Mouse (Mus musculus) stomach, embryonic 14.5 days (tissue): ENCODE results near the gene Nos1. TPM values are rescaled to one million over a fixed set of nuclear protein-coding genes. Genes with fewer than 3 reads are reported as not detected.

ENCODE experiments used
- ATAC-seq: fragments of 200-750 bp; cut with Nextera tagmentation; 2 replicates; pipeline ENCODE4 v1.8.0; 2017; ENCODE audit warnings: low read depth, moderate TSS enrichment; ENCODE audit not compliant: insufficient number of reproducible peaks, insufficient read depth, low FRiP score
- H3K27ac ChIP-seq: fragments of 300-500 bp; sonication (generic); 2 replicates; pipeline ENCODE4 v1.5.1; 2014; ENCODE audit warnings: mild to moderate bottlenecking, low read length, moderate library complexity, mixed read lengths
- H3K27me3 ChIP-seq: fragments of 300-500 bp; sonication (generic); 2 replicates; pipeline ENCODE4 v1.6.1; 2014; ENCODE audit warnings: low read length, control low read depth, mixed read lengths; ENCODE audit not compliant: control insufficient read depth, insufficient read depth
- H3K36me3 ChIP-seq: fragments of 300-500 bp; sonication (generic); 2 replicates; pipeline ENCODE4 v1.6.1; 2014; ENCODE audit warnings: mild to moderate bottlenecking, control low read depth, low read length, moderate library complexity, mixed read lengths; ENCODE audit not compliant: control insufficient read depth, insufficient read depth
- H3K4me1 ChIP-seq: fragments of 300-500 bp; sonication (generic); 2 replicates; pipeline ENCODE4 v1.6.1; 2014; ENCODE audit warnings: low read length, control low read depth, mixed read lengths; ENCODE audit not compliant: control insufficient read depth, insufficient read depth
- H3K4me2 ChIP-seq: fragments of 300-500 bp; sonication (generic); replicated peaks from 2 replicates; pipeline ENCODE4 v1.6.1; 2014; ENCODE audit warnings: low read depth, low read length, control low read depth
- H3K4me3 ChIP-seq: fragments of 300-500 bp; sonication (generic); 2 replicates; pipeline ENCODE4 v1.5.1; 2014; ENCODE audit warnings: low read depth, low read length, control low read depth
- H3K9ac ChIP-seq: fragments of 300-500 bp; sonication (generic); replicated peaks from 2 replicates; pipeline ENCODE4 v1.6.1; 2014; ENCODE audit warnings: low read depth, mild to moderate bottlenecking, control low read depth, low read length, moderate library complexity, mixed read lengths
- H3K9me3 ChIP-seq: fragments of 300-500 bp; sonication (generic); 2 replicates; pipeline ENCODE4 v1.6.1; 2016; ENCODE audit warnings: low read depth, low read length, control low read depth; ENCODE audit not compliant: control insufficient read depth
- WGBS: fragments of 180-500 bp; shearing (Covaris S2); extraction: QIAGEN DNeasy Blood & Tissue Kit; methylation state at CpG from one replicate; pipeline ENCODE4 v1.1.7; 2014; 5-methylcytosine and 5-hydroxymethylcytosine counted together
- polyA plus RNA-seq: library from polyadenylated mRNA; unstranded; fragments of >200 nt; fragmentation: Nextera tagmentation; extraction: Ambion mirVana; gene quantifications from 2 replicates; pipeline ENCODE4 v1.2.1, GENCODE M21; 2014

Nos1 gene
- polyA plus RNA-seq, 1 experiment from 2014 or later, result 2.3 TPM

DNA sequence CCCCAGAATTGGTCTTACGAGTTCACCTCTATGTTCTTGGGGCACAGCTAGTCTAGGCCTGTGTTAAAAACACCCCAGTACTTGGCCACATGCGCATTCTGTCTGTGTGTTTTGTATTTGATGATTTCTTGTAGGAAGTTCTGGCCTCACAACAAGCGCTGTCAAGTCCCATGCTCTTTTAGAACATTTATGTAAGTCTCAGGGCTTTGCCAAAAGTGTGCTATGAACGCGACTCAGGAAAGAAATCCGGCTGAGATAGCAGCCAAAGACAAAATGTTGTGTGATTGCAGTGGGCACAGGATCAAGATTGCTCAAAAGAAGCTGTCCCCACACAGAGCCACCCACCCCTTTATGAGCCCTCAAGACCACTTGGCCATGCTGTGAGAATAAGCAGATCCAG, 212.7 kb downstream of the Nos1 start:
- Histone ChIP-seq H3K9ac (no peak overlapping the region), H3K27me3 (no peaks in the 10 kb centered on the region), H3K4me3 (no peak overlapping the region), H3K9me3 (no peaks in the 10 kb centered on the region), H3K4me2 (no peak overlapping the region), H3K36me3 (peaks cover 77% of the 10 kb centered on the region), H3K27ac (no peak overlapping the region), H3K4me1 (no peaks in the 10 kb centered on the region)
- ATAC-seq, result no peak
- WGBS, result 95% methylated on average over 6 of the region's 6 CpGs

DNA sequence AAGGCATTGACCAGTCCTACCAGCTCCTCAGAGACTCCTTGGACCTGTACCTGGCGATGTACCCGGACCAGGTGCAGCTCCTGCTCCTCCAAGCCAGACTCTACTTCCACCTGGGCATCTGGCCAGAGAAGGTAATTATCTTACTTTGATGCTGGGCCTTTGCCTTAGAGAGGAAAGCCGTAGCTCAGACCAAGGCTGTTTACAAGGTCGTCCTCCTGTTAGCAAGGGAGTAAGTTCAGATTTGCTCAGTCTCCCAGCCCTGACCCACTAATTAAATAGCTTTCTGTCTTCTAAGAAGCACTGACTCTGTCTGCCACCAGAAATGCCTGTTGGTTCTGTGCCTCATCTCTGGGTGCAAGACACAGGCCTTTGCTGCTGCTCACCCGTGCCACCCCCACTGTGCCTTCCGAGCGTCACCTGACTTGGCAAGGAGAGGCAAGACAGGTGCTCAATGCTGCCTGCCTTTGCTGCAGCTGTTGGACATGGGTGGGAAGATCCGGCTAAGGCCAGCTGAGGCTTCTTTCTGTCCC, 214.6 kb downstream of the Nos1 start:
- ATAC-seq, result no peak
- Histone ChIP-seq H3K9ac (no peak overlapping the region), H3K27me3 (no peaks in the 10 kb centered on the region), H3K36me3 (peaks cover 77% of the 10 kb centered on the region), H3K4me1 (no peaks in the 10 kb centered on the region), H3K9me3 (no peaks in the 10 kb centered on the region), H3K4me2 (no peak overlapping the region), H3K27ac (no peak overlapping the region), H3K4me3 (no peak overlapping the region)
- WGBS, result 89% methylated on average over 8 of the region's 8 CpGs

DNA sequence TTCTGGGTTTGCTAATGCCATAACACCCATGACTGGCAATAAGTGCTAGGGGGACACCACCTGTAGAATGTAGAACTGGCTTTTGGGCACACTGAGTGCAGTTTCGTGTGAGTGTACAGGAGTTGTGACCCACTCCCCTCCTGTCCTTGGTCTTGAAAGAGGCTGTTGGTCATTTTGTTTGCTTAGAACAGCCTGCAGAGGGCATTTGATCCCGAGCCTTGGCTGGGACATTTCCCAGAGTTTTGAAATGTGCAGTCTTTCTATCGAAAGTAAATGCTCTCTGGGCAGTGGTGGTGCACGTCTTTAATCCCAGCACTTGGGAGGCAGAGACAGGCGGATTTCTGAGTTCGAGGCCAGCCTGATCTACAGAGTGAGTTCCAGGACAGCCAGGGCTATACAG, 215.1 kb downstream of the Nos1 start:
- ATAC-seq, result no peak

DNA sequence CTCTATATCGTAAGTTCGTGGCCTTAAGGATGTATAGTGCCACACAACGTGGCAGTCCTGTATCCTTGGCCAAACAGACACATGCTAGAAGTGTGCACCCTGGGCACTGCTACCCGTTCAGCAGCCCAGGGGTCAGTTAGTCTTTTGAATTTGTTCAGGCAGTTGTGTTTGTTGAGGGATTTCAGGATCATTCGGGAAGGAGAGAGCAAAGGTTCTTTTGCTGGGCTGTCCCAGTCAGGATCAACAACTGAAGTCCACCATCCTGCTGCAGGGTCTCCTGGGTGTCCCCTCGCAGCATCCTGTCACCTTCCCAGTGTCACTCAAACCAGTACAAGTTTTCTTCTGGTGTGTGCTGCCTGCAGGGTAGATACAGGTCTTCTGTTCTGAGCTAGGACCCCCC, 215.7 kb downstream of the Nos1 start:
- H3K4me2 ChIP-seq, result no peak overlapping the region
- no peaks in the 10 kb centered on the region for H3K9me3 ChIP-seq
- peaks cover 77% of the 10 kb centered on the region for H3K36me3 ChIP-seq
- 63% methylated on average over 6 of the region's 6 CpGs for WGBS
- no peak overlapping the region for H3K27ac ChIP-seq
- H3K9ac ChIP-seq, result no peak overlapping the region
- H3K4me1 ChIP-seq, result no peaks in the 10 kb centered on the region
- H3K4me3 ChIP-seq, result no peak overlapping the region
- no peak for ATAC-seq
- no peaks in the 10 kb centered on the region for H3K27me3 ChIP-seq

More for the DNA sequence above, 215.1 kb downstream of the Nos1 start:
- WGBS, result 84% methylated on average over 6 of the region's 6 CpGs
- H3K4me1 ChIP-seq, result no peaks in the 10 kb centered on the region
- no peak overlapping the region for H3K9ac ChIP-seq
- H3K4me3 ChIP-seq, result no peak overlapping the region
- peaks cover 79% of the 10 kb centered on the region for H3K36me3 ChIP-seq
- no peak overlapping the region for H3K4me2 ChIP-seq
- H3K27ac ChIP-seq, result no peak overlapping the region
- H3K9me3 ChIP-seq, result no peaks in the 10 kb centered on the region
- no peaks in the 10 kb centered on the region for H3K27me3 ChIP-seq

DNA sequence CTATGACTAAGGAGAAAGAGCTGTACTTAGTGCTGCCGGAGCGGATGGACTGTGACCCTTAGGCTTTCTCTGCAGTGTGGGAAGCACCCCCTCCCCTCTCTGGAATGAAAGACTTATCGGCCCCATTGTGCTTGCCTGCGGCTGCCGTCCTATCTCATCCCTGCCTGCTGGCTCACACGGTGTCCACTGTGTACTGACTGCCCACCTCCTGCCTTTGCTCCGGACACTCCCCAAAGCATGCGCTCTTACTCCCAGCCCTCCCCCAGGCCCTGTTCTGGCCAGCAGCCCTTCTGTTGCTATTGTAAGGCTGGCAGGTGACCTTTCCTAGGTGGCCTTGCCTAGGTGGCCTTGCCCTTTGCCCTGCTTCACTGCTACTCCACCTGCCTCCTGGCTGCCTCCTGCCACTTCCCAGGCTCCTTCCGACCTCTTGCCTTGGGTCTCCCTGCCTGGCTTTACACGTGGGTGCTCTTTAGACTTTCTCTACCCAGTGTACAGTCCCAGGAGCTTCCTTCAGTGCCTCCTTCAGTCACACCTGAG, 216.7 kb downstream of the Nos1 start:
- H3K27me3 ChIP-seq, result no peaks in the 10 kb centered on the region
- H3K4me3 ChIP-seq, result no peak overlapping the region
- 70% methylated on average over 10 of the region's 10 CpGs for WGBS
- no peak overlapping the region for H3K4me2 ChIP-seq
- no peaks in the 10 kb centered on the region for H3K9me3 ChIP-seq
- H3K36me3 ChIP-seq, result peaks cover 76% of the 10 kb centered on the region
- ATAC-seq, result peak; percentile 75
- no peaks in the 10 kb centered on the region for H3K4me1 ChIP-seq
- peak overlapping the region; percentile 33; the same call in 1 of the 2 replicates for H3K27ac ChIP-seq
- H3K9ac ChIP-seq, result no peak overlapping the region

DNA sequence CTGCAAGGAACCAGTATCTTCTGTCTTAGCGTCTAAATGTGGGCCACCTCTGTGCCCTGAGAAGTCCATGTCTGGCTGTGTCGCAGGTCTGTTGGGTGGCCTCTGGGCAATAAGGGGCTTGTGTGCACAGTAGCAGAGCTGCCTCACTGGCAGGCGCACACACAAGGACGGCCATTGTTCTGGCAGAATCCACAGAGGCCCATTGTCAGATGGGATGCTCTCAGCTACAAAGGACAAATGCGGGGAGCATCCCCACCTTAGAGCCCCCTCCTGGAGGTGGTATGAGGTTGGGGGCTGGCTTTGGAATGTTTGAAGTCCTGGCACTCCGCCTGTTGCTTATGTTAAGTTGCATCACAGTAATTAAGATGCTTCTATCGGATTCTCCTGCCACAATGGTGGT, 218.2 kb downstream of the Nos1 start:
- no peaks in the 10 kb centered on the region for H3K4me1 ChIP-seq
- H3K4me3 ChIP-seq, result no peak overlapping the region
- no peak overlapping the region for H3K27ac ChIP-seq
- H3K9me3 ChIP-seq, result no peaks in the 10 kb centered on the region
- H3K36me3 ChIP-seq, result peaks cover 81% of the 10 kb centered on the region
- H3K27me3 ChIP-seq, result no peaks in the 10 kb centered on the region
- ATAC-seq, result no peak
- H3K9ac ChIP-seq, result no peak overlapping the region
- no peak overlapping the region for H3K4me2 ChIP-seq
- 78% methylated on average over 7 of the region's 7 CpGs for WGBS

DNA sequence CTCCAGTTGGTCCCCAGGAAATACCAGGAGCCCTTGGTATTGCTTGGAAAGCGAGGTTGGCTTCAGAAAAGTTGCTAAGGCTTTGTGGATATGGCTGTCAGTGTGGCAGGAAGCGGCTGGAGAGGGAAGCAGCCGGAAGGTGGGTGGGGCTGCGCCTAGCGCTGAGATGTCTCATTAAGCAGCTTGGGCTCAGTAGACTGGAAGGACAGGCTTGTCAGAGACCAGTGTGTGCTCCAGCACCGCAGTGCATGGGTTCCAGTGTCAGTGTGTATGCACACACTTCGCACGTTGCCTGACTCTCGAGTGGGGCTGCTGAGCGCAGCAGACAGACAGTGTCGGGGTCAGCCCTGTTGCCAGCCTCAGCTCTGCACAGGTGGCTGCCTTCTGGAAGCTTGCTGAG, 218.8 kb downstream of the Nos1 start:
- Histone ChIP-seq H3K4me1 (no peaks in the 10 kb centered on the region), H3K27me3 (no peaks in the 10 kb centered on the region), H3K27ac (no peak overlapping the region), H3K36me3 (peaks cover 81% of the 10 kb centered on the region), H3K4me2 (no peak overlapping the region), H3K9me3 (no peaks in the 10 kb centered on the region), H3K9ac (no peak overlapping the region), H3K4me3 (no peak overlapping the region)
- 82% methylated on average over 11 of the region's 11 CpGs for WGBS
- ATAC-seq, result no peak

DNA sequence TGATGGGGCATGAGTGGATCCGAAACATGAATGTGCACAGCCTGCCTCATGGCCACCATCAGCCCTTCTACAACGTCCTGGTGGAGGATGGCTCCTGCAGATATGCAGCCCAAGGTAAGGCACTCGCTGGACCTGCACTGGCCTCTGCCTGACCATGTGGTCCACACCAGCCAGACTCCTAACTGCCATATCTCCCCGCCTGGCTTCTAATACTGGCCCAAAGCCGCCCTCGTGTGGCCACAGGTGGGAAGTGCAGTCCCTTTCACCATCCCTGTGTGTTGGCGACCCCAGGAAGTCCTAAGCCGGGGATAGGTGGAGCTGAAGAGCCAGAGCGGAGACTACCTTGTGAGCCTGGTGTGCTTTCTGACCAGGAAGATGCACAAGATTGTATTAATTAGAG, 221.2 kb downstream of the Nos1 start:
- H3K9me3 ChIP-seq, result no peaks in the 10 kb centered on the region
- ATAC-seq, result no peak
- no peak overlapping the region for H3K4me3 ChIP-seq
- H3K27me3 ChIP-seq, result no peaks in the 10 kb centered on the region
- no peak overlapping the region for H3K27ac ChIP-seq
- H3K9ac ChIP-seq, result no peak overlapping the region
- peaks cover 78% of the 10 kb centered on the region for H3K36me3 ChIP-seq
- H3K4me2 ChIP-seq, result no peak overlapping the region
- H3K4me1 ChIP-seq, result no peaks in the 10 kb centered on the region
- WGBS, result 36% methylated on average over 9 of the region's 9 CpGs

DNA sequence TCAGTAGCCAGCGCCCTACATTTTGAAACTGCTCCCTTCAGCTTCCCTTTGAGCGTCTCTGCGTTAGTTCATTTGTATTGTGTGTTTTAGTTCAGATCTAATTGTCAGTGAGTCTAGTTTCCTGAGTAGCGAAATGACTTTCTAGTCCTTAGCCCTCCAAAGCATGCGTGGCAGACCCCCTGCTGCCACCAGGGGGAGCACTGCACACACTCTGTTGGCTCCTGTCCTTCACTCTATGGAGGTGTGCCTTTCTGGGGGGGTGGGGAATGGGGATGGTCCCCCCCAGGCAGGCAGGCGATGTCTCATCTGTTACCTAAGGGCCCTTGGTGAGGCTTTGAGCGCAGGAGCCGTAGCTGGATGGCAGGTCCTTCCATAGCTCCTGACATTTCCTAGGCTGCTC, 223.8 kb downstream of the Nos1 start:
- no peak for ATAC-seq
- Histone ChIP-seq H3K27me3 (no peaks in the 10 kb centered on the region), H3K9ac (no peak overlapping the region), H3K4me2 (no peak overlapping the region), H3K4me3 (no peak overlapping the region), H3K4me1 (no peaks in the 10 kb centered on the region), H3K9me3 (no peaks in the 10 kb centered on the region), H3K36me3 (peaks cover 80% of the 10 kb centered on the region), H3K27ac (no peak overlapping the region)
- WGBS, result 77% methylated on average over 8 of the region's 8 CpGs
